Mouse (Mus musculus) left cerebral cortex, adult 11 months (tissue): Measurements from ENCODE around the gene Tppp2.
A peak's percentile ranks its signal among the peaks of the same experiment; 100 is the strongest.
"Not testable (repeated sequence)": the region's sequence is repeated elsewhere in the genome, so short reads cannot be mapped to it uniquely, and the experiment has no call there.

Experiments used
- DNase-seq: peaks from one replicate; pipeline ENCODE4 v3.0.0; 2022; ENCODE audit warnings: low spot score

Tppp2 gene

GRCm38 (mm10) chr14:51912391-51913061, 5.7 kb upstream of the Tppp2 start:
- no peak for DNase-seq

- DNase-seq, result peak; percentile 44
These were observed 4.9 kb upstream of the Tppp2 start for GRCm38 (mm10) chr14:51913062-51913959.

GRCm38 (mm10) chr14:51913960-51914762, 4.1 kb upstream of the Tppp2 start, which contains the start of gene Ndrg2:
TSS of gene Ndrg2 (minus strand) at chr14:51914158.
- peak; percentile 59 for DNase-seq

GRCm38 (mm10) chr14:51915030-51915429, 3.2 kb upstream of the Tppp2 start:
- no peak for DNase-seq

- DNase-seq, result no peak
These were observed 1.7 kb upstream of the Tppp2 start for GRCm38 (mm10) chr14:51916539-51916938.

- DNase-seq, result no peak
These were observed 741 bp downstream of the Tppp2 start for GRCm38 (mm10) chr14:51918966-51919365.

GRCm38 (mm10) chr14:51921759-51922570, 3.7 kb downstream of the Tppp2 start:
- peak; percentile 47 for DNase-seq

GRCm38 (mm10) chr14:51922571-51922865, 4.3 kb downstream of the Tppp2 start, which contains the start of gene Rnase13:
TSS of gene Rnase13 (minus strand) at chr14:51922773.
- DNase-seq, result no peak

- no peak for DNase-seq
These were observed 4.7 kb downstream of the Tppp2 start for GRCm38 (mm10) chr14:51922910-51923309.

GRCm38 (mm10) chr14:51923492-51923891, 5.3 kb downstream of the Tppp2 start:
- no peak for DNase-seq

GRCm38 (mm10) chr14:51926930-51927329, 8.7 kb downstream of the Tppp2 start:
- not testable (repeated sequence) for DNase-seq

- peak; percentile 51 for DNase-seq
These were observed 11.2 kb downstream of the Tppp2 start for GRCm38 (mm10) chr14:51929309-51929943.

GRCm38 (mm10) chr14:51929968-51930367, 11.7 kb downstream of the Tppp2 start:
- DNase-seq, result no peak

GRCm38 (mm10) chr14:51930824-51931223, 12.6 kb downstream of the Tppp2 start:
- DNase-seq, result peak; percentile 66

GRCm38 (mm10) chr14:51932092-51933020, 14.1 kb downstream of the Tppp2 start:
- no peak for DNase-seq

- no peak for DNase-seq
These were observed 20.8 kb downstream of the Tppp2 start for GRCm38 (mm10) chr14:51939005-51939404.

- no peak for DNase-seq
These were observed 22.8 kb downstream of the Tppp2 start for GRCm38 (mm10) chr14:51940944-51941560.

- no peak for DNase-seq
These were observed 23.4 kb downstream of the Tppp2 start for GRCm38 (mm10) chr14:51941577-51941976.

GRCm38 (mm10) chr14:51942236-51942635, 24.0 kb downstream of the Tppp2 start:
- no peak for DNase-seq
